Mouse (Mus musculus): Measurements from ENCODE around the gene Srek1ip1. TPM values are rescaled to one million over a fixed set of nuclear protein-coding genes. Genes with fewer than 3 reads are reported as not detected.

Gene Srek1ip1
- 6.0 and 7.3 TPM in 2 replicates for polyA plus RNA-seq (2012; rRNA removed)
- polyA plus RNA-seq (2014; fragmentation: Nextera tagmentation; extraction: Ambion mirVana): 8.0 and 8.1 TPM in 2 replicates

DNA sequence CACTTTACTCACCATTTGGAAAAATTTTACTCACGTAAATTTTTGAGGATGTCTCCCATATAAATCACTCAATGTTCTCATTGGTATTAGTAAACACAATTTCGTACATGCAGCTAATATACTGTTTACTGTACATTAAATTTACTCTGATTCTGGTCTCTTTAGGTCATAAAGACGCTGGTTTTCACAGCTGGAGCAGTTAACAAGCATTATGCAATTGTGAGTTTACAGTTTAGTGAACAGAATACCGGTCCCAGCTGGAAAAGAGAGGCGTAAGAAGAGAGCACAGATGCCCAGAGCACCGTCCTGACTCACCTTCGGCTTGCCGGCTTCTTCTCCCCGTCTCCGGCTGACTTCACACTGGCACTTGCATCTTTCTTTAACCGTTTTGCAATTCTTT is at the start of gene Srek1ip1:
TSS of gene Srek1ip1 (plus strand) at position 301 of the 400 bp plus-strand sequence.
- no peak within 1 kb of the TSS for H3K9ac ChIP-seq (replicated peaks)
- 79% methylated on average over 11 of the region's 11 CpGs for WGBS (ENCODE audit: insufficient replicate concordance)
- no peak for DNase-seq (ENCODE audit: low read depth in 3 of 3, low spot score in 3 of 3)
- H3K4me2 ChIP-seq (ENCODE audit: low read depth): no peak within 1 kb of the TSS
- H3K36me3 ChIP-seq (replicated peaks; ENCODE audit: control insufficient read depth, insufficient read depth, low read depth): no peaks in the 10 kb centered on the region
- no peaks in the 10 kb centered on the region for H3K27me3 ChIP-seq (ENCODE audit: control insufficient read depth, insufficient read depth, low read length)
- no peak within 1 kb of the TSS for H3K27ac ChIP-seq
- no peaks in the 10 kb centered on the region for H3K9me3 ChIP-seq (ENCODE audit: control insufficient read depth, low read length)
- H3K4me1 ChIP-seq (replicated peaks; ENCODE audit: control insufficient read depth in 2 of 2, insufficient read depth in 2 of 2, low read length in 1 of 2): no peaks in the 10 kb centered on the region
- no peak for ATAC-seq (ENCODE audit: insufficient read depth)
- H3K4me3 ChIP-seq (ENCODE audit: insufficient read depth in 1 of 2, low read depth in 2 of 2, low read length in 2 of 2): no peak within 1 kb of the TSS
- TF ChIP-seq CTCF (IDR thresholded peaks at IDR 0.05; ENCODE audit: low read depth): no peak
- no peak for TF ChIP-seq EP300 (IDR thresholded peaks at IDR 0.05; ENCODE audit: low read depth)

DNA sequence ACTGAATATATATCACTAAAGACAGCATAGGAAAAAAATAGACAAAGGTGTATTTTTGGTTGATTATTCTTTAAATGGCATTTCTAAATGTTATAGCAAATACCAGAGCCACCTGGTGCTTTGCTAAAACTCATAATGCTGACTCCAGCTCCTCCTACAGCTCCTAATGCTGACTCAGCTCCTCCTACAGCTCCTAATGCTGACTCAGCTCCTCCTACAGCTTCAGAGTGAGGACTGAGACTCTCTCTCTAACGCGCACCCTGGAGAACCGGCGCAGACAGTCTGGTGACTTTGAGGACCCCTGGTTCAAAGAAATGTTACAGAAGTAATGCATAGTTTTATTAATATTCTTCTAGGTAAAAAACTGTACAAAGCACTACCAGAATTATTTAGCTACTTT is 49.4 kb upstream of the Srek1ip1 start:
- no peak for TF ChIP-seq EP300 (IDR thresholded peaks at IDR 0.05; ENCODE audit: low read depth)
- no peak for TF ChIP-seq CTCF (IDR thresholded peaks at IDR 0.05; ENCODE audit: low read depth)
- DNase-seq (ENCODE audit: low read depth in 3 of 3, low spot score in 3 of 3) (no peak), ATAC-seq (ENCODE audit: insufficient read depth) (no peak)
- Histone ChIP-seq H3K4me1 (replicated peaks; ENCODE audit: control insufficient read depth in 2 of 2, insufficient read depth in 2 of 2, low read length in 1 of 2) (no peaks in the 10 kb centered on the region), H3K9ac (replicated peaks) (no peak overlapping the region), H3K4me3 (ENCODE audit: insufficient read depth in 1 of 2, low read depth in 2 of 2, low read length in 2 of 2) (no peak overlapping the region), H3K4me2 (ENCODE audit: low read depth) (no peak overlapping the region), H3K27me3 (ENCODE audit: control insufficient read depth, insufficient read depth, low read length) (no peaks in the 10 kb centered on the region), H3K9me3 (ENCODE audit: control insufficient read depth, low read length) (no peaks in the 10 kb centered on the region), H3K27ac (no peak overlapping the region), H3K36me3 (replicated peaks; ENCODE audit: control insufficient read depth, insufficient read depth, low read depth) (no peaks in the 10 kb centered on the region)
- WGBS (ENCODE audit: insufficient replicate concordance): 84% methylated on average over 4 of the region's 4 CpGs

DNA sequence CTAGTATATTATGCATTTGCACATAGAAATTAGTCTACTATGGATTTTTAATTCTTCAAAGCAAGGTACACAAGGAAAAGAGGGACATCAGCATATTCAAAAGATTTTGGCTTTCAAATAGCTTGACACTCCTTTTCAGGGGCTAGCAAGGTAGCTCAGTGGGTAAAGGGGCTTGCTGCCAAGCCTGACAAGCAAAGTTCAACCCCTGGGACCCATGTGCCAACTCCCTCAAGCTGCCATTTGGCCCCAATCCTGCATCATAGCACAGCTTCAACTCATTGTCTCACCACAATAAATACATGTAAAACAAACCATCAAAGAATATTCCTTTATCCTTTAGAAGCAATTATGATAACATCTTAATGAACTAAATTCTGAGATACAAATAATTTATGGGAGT is 45.3 kb upstream of the Srek1ip1 start:
- no peak for DNase-seq (ENCODE audit: low read depth in 3 of 3, low spot score in 3 of 3)
- no peak for TF ChIP-seq EP300 (IDR thresholded peaks at IDR 0.05; ENCODE audit: low read depth)
- no peak for TF ChIP-seq CTCF (IDR thresholded peaks at IDR 0.05; ENCODE audit: low read depth)
- Histone ChIP-seq H3K4me3 (ENCODE audit: insufficient read depth in 1 of 2, low read depth in 2 of 2, low read length in 2 of 2) (no peak overlapping the region), H3K9ac (replicated peaks) (no peak overlapping the region), H3K36me3 (replicated peaks; ENCODE audit: control insufficient read depth, insufficient read depth, low read depth) (no peaks in the 10 kb centered on the region), H3K27ac (no peak overlapping the region), H3K4me2 (ENCODE audit: low read depth) (no peak overlapping the region), H3K9me3 (ENCODE audit: control insufficient read depth, low read length) (no peaks in the 10 kb centered on the region), H3K4me1 (replicated peaks; ENCODE audit: control insufficient read depth in 2 of 2, insufficient read depth in 2 of 2, low read length in 1 of 2) (no peaks in the 10 kb centered on the region), H3K27me3 (ENCODE audit: control insufficient read depth, insufficient read depth, low read length) (no peaks in the 10 kb centered on the region)
- no peak for ATAC-seq (ENCODE audit: insufficient read depth)

DNA sequence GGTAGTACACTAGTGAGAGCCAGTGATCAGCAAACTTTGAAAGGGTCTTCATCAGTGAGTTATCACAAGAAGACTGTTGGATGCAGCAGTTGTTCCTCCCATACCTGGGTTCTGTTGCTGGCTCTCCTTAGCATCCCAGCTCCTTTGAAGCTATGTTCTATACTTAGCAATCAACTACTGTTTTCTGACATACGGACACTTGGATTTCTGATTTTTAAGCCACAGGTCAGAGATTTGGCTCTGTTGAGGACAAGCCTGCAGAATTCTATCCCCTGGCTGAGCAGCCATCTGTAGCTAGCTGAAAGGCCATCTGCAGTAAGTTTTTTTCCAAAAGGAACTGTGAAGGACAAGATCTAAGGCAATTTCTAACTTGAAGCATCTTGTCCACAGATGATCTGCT is 32.9 kb upstream of the Srek1ip1 start:
- H3K4me3 ChIP-seq (ENCODE audit: insufficient read depth in 1 of 2, low read depth in 2 of 2, low read length in 2 of 2): no peak overlapping the region
- no peak overlapping the region for H3K9ac ChIP-seq (replicated peaks)
- H3K4me1 ChIP-seq (replicated peaks; ENCODE audit: control insufficient read depth in 2 of 2, insufficient read depth in 2 of 2, low read length in 1 of 2): no peaks in the 10 kb centered on the region
- H3K4me2 ChIP-seq (ENCODE audit: low read depth): no peak overlapping the region
- no peak for TF ChIP-seq EP300 (IDR thresholded peaks at IDR 0.05; ENCODE audit: low read depth)
- TF ChIP-seq CTCF (IDR thresholded peaks at IDR 0.05; ENCODE audit: low read depth): no peak
- no peaks in the 10 kb centered on the region for H3K36me3 ChIP-seq (replicated peaks; ENCODE audit: control insufficient read depth, insufficient read depth, low read depth)
- H3K27me3 ChIP-seq (ENCODE audit: control insufficient read depth, insufficient read depth, low read length): no peaks in the 10 kb centered on the region
- H3K9me3 ChIP-seq (ENCODE audit: control insufficient read depth, low read length): no peaks in the 10 kb centered on the region
- WGBS (ENCODE audit: insufficient replicate concordance): 67% methylated on average over 1 of the region's 1 CpGs
- ATAC-seq (ENCODE audit: insufficient read depth) (no peak), DNase-seq (ENCODE audit: low read depth in 3 of 3, low spot score in 3 of 3) (no peak)
- no peak overlapping the region for H3K27ac ChIP-seq

DNA sequence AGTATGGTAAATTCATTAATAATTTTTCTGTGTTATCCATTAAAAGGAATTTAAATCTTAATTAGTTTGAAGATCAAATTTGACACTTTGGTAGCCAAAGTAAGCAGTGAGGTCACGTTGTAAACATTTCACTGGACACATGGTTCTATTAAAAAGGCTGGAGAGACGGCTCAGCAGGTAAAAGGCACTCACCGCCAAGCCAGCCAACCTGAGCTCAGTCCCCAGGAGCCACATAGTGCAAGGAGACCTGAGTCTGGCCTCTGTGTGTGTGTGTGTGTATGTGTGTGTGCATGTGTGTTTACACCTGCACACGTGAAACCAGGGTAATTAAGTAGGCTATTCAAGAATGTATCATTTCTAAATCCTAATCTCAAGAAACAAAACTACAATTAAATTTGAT is 29.9 kb upstream of the Srek1ip1 start:
- Histone ChIP-seq H3K36me3 (replicated peaks; ENCODE audit: control insufficient read depth, insufficient read depth, low read depth) (no peaks in the 10 kb centered on the region), H3K27ac (no peak overlapping the region), H3K4me1 (replicated peaks; ENCODE audit: control insufficient read depth in 2 of 2, insufficient read depth in 2 of 2, low read length in 1 of 2) (no peaks in the 10 kb centered on the region), H3K4me2 (ENCODE audit: low read depth) (no peak overlapping the region), H3K9ac (replicated peaks) (no peak overlapping the region), H3K4me3 (ENCODE audit: insufficient read depth in 1 of 2, low read depth in 2 of 2, low read length in 2 of 2) (no peak overlapping the region), H3K27me3 (ENCODE audit: control insufficient read depth, insufficient read depth, low read length) (no peaks in the 10 kb centered on the region), H3K9me3 (ENCODE audit: control insufficient read depth, low read length) (no peaks in the 10 kb centered on the region)
- DNase-seq (ENCODE audit: low read depth in 3 of 3, low spot score in 3 of 3): no peak
- no peak for ATAC-seq (ENCODE audit: insufficient read depth)
- TF ChIP-seq CTCF (IDR thresholded peaks at IDR 0.05; ENCODE audit: low read depth): no peak
- no peak for TF ChIP-seq EP300 (IDR thresholded peaks at IDR 0.05; ENCODE audit: low read depth)
- WGBS (ENCODE audit: insufficient replicate concordance): 75% methylated on average over 4 of the region's 4 CpGs

All from liver, embryonic 14.5 days (tissue).